Mouse (Mus musculus) C2C12 (cell line): ENCODE data around the gene Nfia.

ENCODE experiments used
- CEBPB ChIP-seq: IDR thresholded peaks from one replicate; pipeline ENCODE4 v1.6.1; 2011; ENCODE audit warnings: low read depth, mild to moderate bottlenecking, control low read depth, moderate library complexity
- CTCF ChIP-seq: IDR thresholded peaks from one replicate; pipeline ENCODE4 v1.5.1; 2011; ENCODE audit not compliant: control insufficient read depth, insufficient read depth, insufficient read length
- MYOG ChIP-seq: IDR thresholded peaks from one replicate; pipeline ENCODE4 v1.6.1; 2011; ENCODE audit not compliant: control insufficient read depth, insufficient read length; ENCODE audit errors: extremely low read depth
- USF1 ChIP-seq: IDR thresholded peaks from one replicate; pipeline ENCODE4 v1.6.1; 2011; ENCODE audit warnings: low read depth, mild to moderate bottlenecking, control low read depth, moderate library complexity

GRCm38 (mm10) chr4:97752276-97753010, 20.1 kb upstream of the Nfia start:
- TF ChIP-seq CTCF, result no peak
- TF ChIP-seq USF1, result no peak
- no peak for TF ChIP-seq CEBPB
- TF ChIP-seq MYOG, result no peak
